Mouse (Mus musculus): ENCODE data around the gene Ms4a10.

Gene Ms4a10

GRCm38 (mm10) chr19:10974238-10974865, at the start of gene Ms4a10:
Gene Ms4a10, minus strand, starts transcription at chr19:10974670.
- no peak for DNase-seq (ENCODE audit: low read depth, low spot score)

GRCm38 (mm10) chr19:11022382-11022781, 47.9 kb upstream of the Ms4a10 start:
- no peak for DNase-seq (ENCODE audit: low read depth, low spot score)

DNA sequence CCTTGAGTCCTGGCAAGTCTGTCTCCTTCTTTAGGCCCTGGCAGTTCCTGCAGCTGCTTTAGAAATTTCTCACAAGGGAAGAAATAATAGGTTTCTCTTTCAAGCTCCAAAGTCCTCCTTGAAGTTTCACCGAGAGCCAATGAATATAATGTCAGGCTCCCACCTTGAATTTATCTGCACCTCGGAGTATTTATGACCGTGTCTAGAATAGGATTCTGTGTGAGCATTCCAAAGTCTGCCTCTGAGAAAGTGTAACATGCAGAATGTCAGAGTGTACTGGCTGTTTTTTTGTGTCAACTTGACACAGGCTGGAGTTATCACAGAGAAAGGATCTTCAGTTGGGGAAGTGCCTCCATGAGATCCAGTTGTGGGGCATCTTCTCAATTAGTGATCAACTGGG, 43.4 kb upstream of the Ms4a10 start, which contains the start of gene Ms4a18:
Gene Ms4a18, minus strand, starts transcription at position 141 of the 400 bp plus-strand sequence.
- no peak for DNase-seq (ENCODE audit: low read depth, low spot score)

- DNase-seq (ENCODE audit: low read depth, low spot score) = no peak
Observed at GRCm38 (mm10) chr19:11017251-11017650, 42.8 kb upstream of the Ms4a10 start.

- DNase-seq (ENCODE audit: low read depth, low spot score) = no peak
Observed at GRCm38 (mm10) chr19:11015998-11016397, 41.5 kb upstream of the Ms4a10 start.

GRCm38 (mm10) chr19:11015468-11015867, 41.0 kb upstream of the Ms4a10 start:
- DNase-seq (ENCODE audit: low read depth, low spot score) = no peak

GRCm38 (mm10) chr19:10993150-10993549, 18.7 kb upstream of the Ms4a10 start, which contains the start of gene Ms4a15:
Gene Ms4a15, minus strand, starts transcription at chr19:10993250.
- DNase-seq (ENCODE audit: low read depth, low spot score) = no peak

GRCm38 (mm10) chr19:10991911-10992310, 17.4 kb upstream of the Ms4a10 start:
- DNase-seq (ENCODE audit: low read depth, low spot score) = no peak

DNA sequence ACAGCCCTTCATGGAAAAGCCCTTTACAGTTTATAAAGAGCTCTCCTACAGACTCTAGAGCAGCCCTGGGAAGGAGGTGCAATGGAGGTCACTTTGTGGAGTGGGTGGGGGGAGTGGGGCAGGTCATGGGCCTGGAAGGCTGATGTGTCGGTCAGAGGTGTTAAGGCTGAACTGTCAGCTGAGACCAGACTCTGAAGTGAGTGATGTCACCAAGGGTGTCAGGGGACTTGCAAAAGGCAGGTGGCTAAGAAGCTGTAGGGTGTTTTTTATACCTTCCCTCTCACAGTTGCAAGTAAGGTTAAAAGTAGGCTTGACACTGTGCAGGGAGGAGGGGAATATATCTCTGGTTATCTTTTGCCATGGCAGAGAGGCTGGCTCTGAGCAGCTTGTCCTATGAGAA, 16.3 kb upstream of the Ms4a10 start:
- no peak for DNase-seq (ENCODE audit: low read depth, low spot score)

- no peak for DNase-seq (ENCODE audit: low read depth, low spot score)
Observed at GRCm38 (mm10) chr19:10988563-10988962, 14.1 kb upstream of the Ms4a10 start.

GRCm38 (mm10) chr19:10985889-10986288, 11.4 kb upstream of the Ms4a10 start:
- peak; percentile 41 for DNase-seq (ENCODE audit: low read depth, low spot score)

GRCm38 (mm10) chr19:10984551-10984950, 10.1 kb upstream of the Ms4a10 start:
- DNase-seq (ENCODE audit: low read depth, low spot score) = no peak

- DNase-seq (ENCODE audit: low read depth, low spot score) = peak; percentile 32
Observed at GRCm38 (mm10) chr19:10983146-10983545, 8.7 kb upstream of the Ms4a10 start.

DNA sequence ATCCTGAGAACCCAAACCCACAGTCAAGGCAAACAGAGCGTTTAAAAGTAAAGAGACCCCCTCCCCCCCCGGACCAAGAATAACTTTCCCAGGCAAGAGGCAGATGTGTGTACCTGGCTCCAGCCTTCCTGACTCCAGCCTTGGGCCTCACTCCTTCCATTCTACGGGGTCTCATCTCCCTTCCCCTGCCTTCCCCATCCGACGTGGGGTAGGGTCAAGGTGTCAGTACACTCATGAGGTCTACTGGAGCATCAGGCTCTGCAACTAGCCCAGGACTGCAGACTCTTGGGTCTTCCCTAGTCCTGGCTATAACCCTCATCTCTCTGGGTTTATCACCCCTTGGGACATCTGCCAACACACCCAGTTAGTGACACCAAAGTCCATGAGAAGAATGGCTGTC, 5.7 kb upstream of the Ms4a10 start:
- no peak for DNase-seq (ENCODE audit: low read depth, low spot score)

- peak; percentile 80 for DNase-seq (ENCODE audit: low read depth, low spot score)
Observed at GRCm38 (mm10) chr19:10979184-10980168, 5.0 kb upstream of the Ms4a10 start.

DNA sequence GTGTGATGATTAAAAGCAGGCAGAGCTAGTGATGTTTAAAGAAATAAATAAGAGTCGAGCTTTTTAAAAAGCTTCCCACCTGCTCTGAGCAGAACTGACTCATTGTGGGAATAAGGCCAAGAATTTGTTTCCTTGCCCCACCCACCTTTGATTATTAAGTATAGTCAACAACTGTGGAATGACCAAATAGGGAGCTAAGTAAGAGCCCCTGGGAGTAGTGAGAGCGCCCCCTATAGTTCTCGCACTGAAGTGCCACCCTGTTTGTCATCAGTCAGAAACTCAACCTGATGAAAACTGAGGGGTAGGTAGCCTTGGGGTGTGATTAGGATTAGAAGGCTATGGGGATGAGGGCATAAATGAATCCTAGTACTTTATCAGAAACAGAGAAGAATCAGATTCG, 1.8 kb upstream of the Ms4a10 start:
- peak; percentile 16 for DNase-seq (ENCODE audit: low read depth, low spot score)

DNA sequence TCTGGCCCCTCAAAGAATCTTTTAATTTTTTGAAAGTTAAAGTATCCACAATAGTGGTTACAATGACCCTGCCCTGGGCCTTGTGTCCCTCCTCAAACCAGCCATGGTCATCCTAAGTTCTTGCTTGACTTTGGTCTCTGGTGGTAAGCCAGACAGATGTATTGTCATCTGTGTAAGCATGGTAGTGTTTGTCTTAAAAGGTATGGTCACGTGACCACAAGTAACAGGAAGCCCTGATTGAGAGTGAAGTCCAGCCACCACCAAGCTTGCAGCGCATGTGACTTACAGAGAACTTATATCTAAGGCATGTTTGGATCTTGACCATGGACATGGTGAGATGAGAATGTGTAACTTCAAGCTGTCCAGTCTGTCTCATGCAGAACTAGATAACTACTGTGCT, 717 bp upstream of the Ms4a10 start:
- DNase-seq (ENCODE audit: low read depth, low spot score) = no peak

GRCm38 (mm10) chr19:10973187-10973586, 1.3 kb downstream of the Ms4a10 start:
- no peak for DNase-seq (ENCODE audit: low read depth, low spot score)

- no peak for DNase-seq (ENCODE audit: low read depth, low spot score)
Observed at GRCm38 (mm10) chr19:10972660-10973059, 1.8 kb downstream of the Ms4a10 start.

DNA sequence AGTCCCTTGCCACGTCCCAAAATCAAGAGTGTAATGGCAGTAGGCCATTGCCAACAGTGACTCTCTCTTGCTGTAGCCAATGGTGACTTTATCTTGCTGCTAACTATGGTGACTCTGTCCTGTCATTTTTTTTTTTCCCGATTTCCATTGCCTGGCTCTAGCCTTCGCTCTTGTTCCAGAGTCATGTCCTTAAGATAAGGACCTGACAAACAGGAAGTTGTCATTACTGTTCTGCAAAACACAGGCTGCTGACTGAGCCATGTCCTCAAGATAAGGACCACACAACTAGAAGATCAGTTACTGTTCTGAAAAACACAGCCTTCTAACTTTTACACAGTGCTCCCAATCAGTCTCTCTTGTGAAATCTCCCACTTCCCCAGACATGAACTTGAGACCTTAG, 4.0 kb downstream of the Ms4a10 start:
- DNase-seq (ENCODE audit: low read depth, low spot score) = no peak

GRCm38 (mm10) chr19:10968578-10968977, 5.9 kb downstream of the Ms4a10 start:
- no peak for DNase-seq (ENCODE audit: low read depth, low spot score)

GRCm38 (mm10) chr19:10965721-10966120, 8.7 kb downstream of the Ms4a10 start:
- no peak for DNase-seq (ENCODE audit: low read depth, low spot score)

GRCm38 (mm10) chr19:10959978-10960346, 14.5 kb downstream of the Ms4a10 start:
- no peak for DNase-seq (ENCODE audit: low read depth, low spot score)
